Mouse (Mus musculus) bone marrow, adult 2 months (tissue): Measurements from ENCODE around the gene Safb.

Source experiments
- CTCF ChIP-seq: fragments of 200-500 bp; IDR thresholded peaks from 2 replicates; pipeline ENCODE4 v1.5.1; 2011; ENCODE audit warnings: low read length, control low read depth; ENCODE audit not compliant: control insufficient read depth, insufficient read depth
- POLR2A ChIP-seq: fragments of 200-500 bp; IDR thresholded peaks from 2 replicates; pipeline ENCODE4 v1.6.1; 2011; ENCODE audit warnings: low read depth, mild to moderate bottlenecking, control low read depth, low read length, borderline replicate concordance; ENCODE audit not compliant: control insufficient read depth

DNA sequence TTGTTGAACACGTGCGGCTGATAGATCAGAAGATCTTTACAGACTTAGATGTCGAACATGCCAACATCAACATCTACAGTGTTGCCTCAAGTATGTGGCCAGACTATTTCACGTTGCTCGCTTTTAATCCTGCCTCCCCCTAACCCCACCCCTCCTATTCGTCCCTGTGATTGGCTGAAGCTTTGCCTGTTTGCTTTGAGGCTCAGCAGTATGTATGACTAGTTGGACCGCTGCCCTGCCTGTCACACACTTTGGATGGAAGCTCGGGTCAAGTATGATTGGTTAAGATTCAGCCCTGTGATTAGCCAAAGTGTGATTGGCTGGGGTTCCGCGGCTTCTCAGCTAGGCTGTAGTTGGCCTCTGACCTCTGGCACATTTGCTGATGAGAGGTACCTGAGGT is 67.2 kb downstream of the Safb start:
- TF ChIP-seq CTCF (no peak), POLR2A (no peak)
